Mouse (Mus musculus) small intestine, adult 2 months (tissue): ENCODE measurements at regions not wholly inside any gene's neighbourhood (a gene's known extent, or its start where the extent isn't known, plus 50 kb on each side); places are given as distances from the start of the nearest gene placed in this dataset.

Source experiments
- H3K27ac ChIP-seq: fragments of 200-500 bp; 2 replicates; pipeline ENCODE4 v1.5.1; 2012; ENCODE audit warnings: low read depth, low read length, control low read depth, inconsistent platforms; ENCODE audit not compliant: insufficient read depth
- H3K27me3 ChIP-seq: fragments of 200-500 bp; 2 replicates; pipeline ENCODE4 v1.6.1; 2012; ENCODE audit warnings: mild to moderate bottlenecking, moderate library complexity, low read length, inconsistent platforms; ENCODE audit not compliant: control insufficient read depth, insufficient read depth
- H3K36me3 ChIP-seq: fragments of 200-500 bp; 2 replicates; pipeline ENCODE4 v1.6.1; 2012; ENCODE audit warnings: mild to moderate bottlenecking, low read length, control low read depth, inconsistent platforms; ENCODE audit not compliant: control insufficient read depth, insufficient read depth
- H3K4me1 ChIP-seq: fragments of 200-500 bp; 2 replicates; pipeline ENCODE4 v1.6.1; 2012; ENCODE audit warnings: low read length, inconsistent platforms, mixed read lengths; ENCODE audit not compliant: control insufficient read depth, insufficient read depth, insufficient read length
- H3K4me3 ChIP-seq: fragments of 200-500 bp; 2 replicates; pipeline ENCODE4 v1.5.1; 2012; ENCODE audit warnings: low read depth, mild to moderate bottlenecking, control low read depth, inconsistent platforms, low read length, moderate library complexity
- CTCF ChIP-seq: fragments of 200-500 bp; IDR thresholded peaks from 2 replicates; pipeline ENCODE4 v1.5.1; 2012; ENCODE audit warnings: low read depth, mild to moderate bottlenecking, control low read depth, inconsistent platforms, low read length, moderate library complexity, mixed read lengths; ENCODE audit not compliant: insufficient replicate concordance, insufficient read length; ENCODE audit errors: extremely low read depth
- POLR2A ChIP-seq: fragments of 200-500 bp; IDR thresholded peaks from 2 replicates; pipeline ENCODE4 v1.6.1; 2012; ENCODE audit warnings: low read depth, mild to moderate bottlenecking, control low read depth, inconsistent platforms, low read length, moderate library complexity
- WGBS: fragments of 180-500 bp; shearing (Covaris S2); methylation state at CpG from one replicate; pipeline ENCODE4 v1.1.7; 2018; 5-methylcytosine and 5-hydroxymethylcytosine counted together

- WGBS, result 18% methylated on average over 10 of the region's 10 CpGs
- peaks cover 7% of the 10 kb centered on the region for H3K4me1 ChIP-seq
- H3K36me3 ChIP-seq, result no peaks in the 10 kb centered on the region
- peak overlapping the region; percentile 75 for H3K4me3 ChIP-seq
- no peak for TF ChIP-seq CTCF
- TF ChIP-seq POLR2A, result no peak
- no peaks in the 10 kb centered on the region for H3K27me3 ChIP-seq
- peak overlapping the region; percentile 66; the same call in 1 of the 2 replicates for H3K27ac ChIP-seq
Observed at GRCm38 (mm10) chr15:85646639-85647277, 64.5 kb upstream of the Wnt7b start.

GRCm38 (mm10) chr15:85647593-85647992, 65.3 kb upstream of the Wnt7b start:
- peaks cover 8% of the 10 kb centered on the region for H3K4me1 ChIP-seq
- 33% methylated on average over 6 of the region's 6 CpGs for WGBS

GRCm38 (mm10) chr15:85650241-85650640, 68.0 kb upstream of the Wnt7b start:
- Histone ChIP-seq H3K27ac (no peak overlapping the region), H3K36me3 (no peaks in the 10 kb centered on the region), H3K4me3 (no peak overlapping the region), H3K27me3 (no peaks in the 10 kb centered on the region), H3K4me1 (peaks cover 23% of the 10 kb centered on the region)
- WGBS, result 81% methylated on average over 5 of the region's 5 CpGs
- TF ChIP-seq POLR2A, result no peak
- no peak for TF ChIP-seq CTCF

More at GRCm38 (mm10) chr15:85647593-85647992, 65.3 kb upstream of the Wnt7b start:
- Histone ChIP-seq H3K27me3 (no peaks in the 10 kb centered on the region), H3K27ac (no peak overlapping the region), H3K36me3 (no peaks in the 10 kb centered on the region), H3K4me3 (no peak overlapping the region)
- TF ChIP-seq CTCF, result no peak
- TF ChIP-seq POLR2A, result no peak

GRCm38 (mm10) chr15:85651718-85652420, 69.6 kb upstream of the Wnt7b start:
- no peak overlapping the region for H3K27ac ChIP-seq

GRCm38 (mm10) chr15:85652431-85652830, 70.2 kb upstream of the Wnt7b start:
- no peaks in the 10 kb centered on the region for H3K27me3 ChIP-seq
- H3K4me1 ChIP-seq, result peaks cover 29% of the 10 kb centered on the region
- H3K4me3 ChIP-seq, result no peak overlapping the region
- no peak for TF ChIP-seq CTCF
- TF ChIP-seq POLR2A, result no peak
- whole genome bisulfite sequencing, result 88% methylated on average over 5 of the region's 5 CpGs
- H3K27ac ChIP-seq, result peak overlapping the region; percentile 51
- H3K36me3 ChIP-seq, result no peaks in the 10 kb centered on the region

More at GRCm38 (mm10) chr15:85651718-85652420, 69.6 kb upstream of the Wnt7b start:
- WGBS, result 90% methylated on average over 9 of the region's 9 CpGs
- Histone ChIP-seq H3K4me1 (peaks cover 28% of the 10 kb centered on the region), H3K4me3 (no peak overlapping the region), H3K27me3 (no peaks in the 10 kb centered on the region), H3K36me3 (no peaks in the 10 kb centered on the region)
- TF ChIP-seq POLR2A (no peak), CTCF (no peak)

- H3K4me3 ChIP-seq, result peak overlapping the region; percentile 4; the same call in 1 of the 2 replicates
- WGBS, result 13% methylated on average over 9 of the region's 9 CpGs
Observed at GRCm38 (mm10) chr15:85652871-85653337, 70.6 kb upstream of the Wnt7b start.

More at GRCm38 (mm10) chr15:85652871-85653337, 70.6 kb upstream of the Wnt7b start:
- Histone ChIP-seq H3K36me3 (no peaks in the 10 kb centered on the region), H3K4me1 (peaks cover 29% of the 10 kb centered on the region), H3K27me3 (no peaks in the 10 kb centered on the region), H3K27ac (peak overlapping the region; percentile 51)
- TF ChIP-seq CTCF (no peak), POLR2A (no peak)
